Mouse (Mus musculus) forebrain, embryonic 10.5 days (tissue): ENCODE measurements at regions not wholly inside any gene's neighbourhood (a gene's known extent, or its start where the extent isn't known, plus 50 kb on each side); places are given as distances from the start of the nearest gene placed in this dataset.

Experiments
- DNase-seq: peaks from one replicate; pipeline ENCODE4 v3.0.0-alpha.2; 2017; ENCODE audit warnings: low spot score; ENCODE audit errors: extremely low spot score
- H3K27ac ChIP-seq: fragments of 300-500 bp; sonication (generic); 2 replicates; pipeline ENCODE4 v1.5.1; 2016; ENCODE audit warnings: mild to moderate bottlenecking
- H3K27me3 ChIP-seq: fragments of 300-500 bp; sonication (generic); 2 replicates; pipeline ENCODE4 v1.6.1; 2016; ENCODE audit warnings: mild to moderate bottlenecking; ENCODE audit not compliant: poor library complexity, severe bottlenecking
- H3K36me3 ChIP-seq: fragments of 300-500 bp; sonication (generic); replicated peaks from 2 replicates; pipeline ENCODE4 v1.6.1; 2016; ENCODE audit warnings: mild to moderate bottlenecking, moderate library complexity
- H3K4me1 ChIP-seq: fragments of 300-500 bp; sonication (generic); 2 replicates; pipeline ENCODE4 v1.6.1; 2016
- H3K4me3 ChIP-seq: fragments of 300-500 bp; sonication (generic); 2 replicates; pipeline ENCODE4 v1.5.1; 2016; ENCODE audit warnings: mild to moderate bottlenecking, moderate library complexity
- H3K9me3 ChIP-seq: fragments of 300-500 bp; sonication (generic); 2 replicates; pipeline ENCODE4 v1.6.1; 2016; ENCODE audit warnings: mild to moderate bottlenecking, moderate library complexity
- WGBS: fragments of 180-500 bp; shearing (Covaris S2); methylation state at CpG from one replicate; pipeline ENCODE4 v1.1.7; 2016; 5-methylcytosine and 5-hydroxymethylcytosine counted together

GRCm38 (mm10) chr2:114935436-114935835 is 280.7 kb upstream of the Dph6 start:
- Histone ChIP-seq H3K9me3 (no peaks in the 10 kb centered on the region), H3K27me3 (no peaks in the 10 kb centered on the region), H3K27ac (no peak overlapping the region), H3K4me3 (no peak overlapping the region), H3K4me1 (no peaks in the 10 kb centered on the region), H3K36me3 (no peaks in the 10 kb centered on the region)
- 81% methylated on average over 3 of the region's 3 CpGs for WGBS
- no peak for DNase-seq

DNA sequence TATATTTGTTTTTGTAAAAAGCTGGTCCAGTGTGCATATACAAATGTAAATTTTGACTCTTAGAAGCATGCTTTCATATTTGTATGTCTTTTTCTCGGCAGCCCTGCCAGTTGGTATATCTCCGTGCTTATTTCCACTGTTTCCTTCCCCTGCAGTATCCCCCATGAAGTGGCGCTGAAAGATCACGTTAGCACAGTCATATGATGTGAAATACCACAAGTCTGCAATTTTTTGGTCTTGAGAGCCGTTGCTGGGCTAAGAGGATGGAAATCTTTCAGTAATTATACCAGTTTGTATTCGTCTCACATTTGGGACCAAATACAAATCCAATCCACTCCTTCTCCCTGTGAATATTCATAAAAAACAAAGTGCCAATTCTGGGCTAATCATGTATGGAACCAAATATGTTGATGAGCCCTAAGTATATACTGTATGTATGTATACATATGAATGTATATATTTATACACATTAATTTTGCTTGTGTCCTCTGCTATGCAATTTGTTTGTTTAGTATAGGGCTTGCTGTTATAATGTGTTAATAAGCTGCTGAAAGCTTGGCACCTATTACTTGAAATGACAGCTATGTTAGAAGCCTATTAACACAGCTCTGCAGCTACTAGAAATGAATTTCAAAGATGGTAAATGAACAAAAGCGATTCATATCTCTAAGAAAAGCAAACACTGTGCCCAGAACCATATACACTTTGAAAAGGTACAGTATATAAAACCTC is 283.8 kb upstream of the Dph6 start:
- WGBS = 80% methylated on average over 7 of the region's 7 CpGs
- DNase-seq = no peak

GRCm38 (mm10) chr2:114966111-114966510 is 311.3 kb upstream of the Dph6 start:
- WGBS = 89% methylated on average over 3 of the region's 3 CpGs
- no peaks in the 10 kb centered on the region for H3K4me1 ChIP-seq
- H3K27me3 ChIP-seq = no peaks in the 10 kb centered on the region
- H3K36me3 ChIP-seq = no peaks in the 10 kb centered on the region
- H3K9me3 ChIP-seq = no peaks in the 10 kb centered on the region
- H3K27ac ChIP-seq = no peak overlapping the region
- no peak for DNase-seq
- H3K4me3 ChIP-seq = no peak overlapping the region

More for the DNA sequence above, 283.8 kb upstream of the Dph6 start:
- H3K4me1 ChIP-seq = no peaks in the 10 kb centered on the region
- no peak overlapping the region for H3K27ac ChIP-seq
- no peaks in the 10 kb centered on the region for H3K9me3 ChIP-seq
- H3K36me3 ChIP-seq = no peaks in the 10 kb centered on the region
- no peak overlapping the region for H3K4me3 ChIP-seq
- no peaks in the 10 kb centered on the region for H3K27me3 ChIP-seq

- Histone ChIP-seq H3K36me3 (no peaks in the 10 kb centered on the region), H3K9me3 (no peaks in the 10 kb centered on the region), H3K4me1 (no peaks in the 10 kb centered on the region), H3K4me3 (no peak overlapping the region), H3K27me3 (no peaks in the 10 kb centered on the region), H3K27ac (no peak overlapping the region)
- no peak for DNase-seq
- 76% methylated on average over 1 of the region's 1 CpGs for WGBS
Observed at GRCm38 (mm10) chr2:114968651-114969050, 313.9 kb upstream of the Dph6 start.

DNA sequence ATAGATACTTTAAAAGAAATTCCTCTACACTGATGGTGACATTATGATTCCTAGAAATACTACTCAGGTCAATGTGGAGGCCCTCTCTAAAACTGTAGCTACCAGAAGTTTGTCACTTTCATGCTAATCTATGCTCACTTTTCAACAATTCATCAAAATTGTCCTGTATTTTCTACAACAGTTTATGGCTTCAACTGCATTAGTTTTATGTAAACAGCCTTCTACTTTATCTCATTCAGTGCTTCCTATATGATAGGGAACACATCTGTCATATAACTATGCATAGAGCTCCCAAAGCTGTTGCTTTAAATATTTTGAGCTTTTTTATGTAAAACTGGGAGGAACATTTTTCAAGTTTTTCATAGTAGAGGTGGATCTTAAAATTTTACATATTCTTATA is 338.7 kb upstream of the Dph6 start:
- no peaks in the 10 kb centered on the region for H3K36me3 ChIP-seq
- no peaks in the 10 kb centered on the region for H3K4me1 ChIP-seq
- DNase-seq = no peak

GRCm38 (mm10) chr2:114993882-114994281 is 339.1 kb upstream of the Dph6 start:
- Histone ChIP-seq H3K4me3 (no peak overlapping the region), H3K9me3 (no peaks in the 10 kb centered on the region), H3K27me3 (no peaks in the 10 kb centered on the region), H3K4me1 (no peaks in the 10 kb centered on the region), H3K36me3 (no peaks in the 10 kb centered on the region), H3K27ac (no peak overlapping the region)
- DNase-seq = no peak
- WGBS = 95% methylated on average over 2 of the region's 2 CpGs

More for the DNA sequence above, 338.7 kb upstream of the Dph6 start:
- H3K27ac ChIP-seq = no peak overlapping the region
- H3K27me3 ChIP-seq = no peaks in the 10 kb centered on the region
- no peaks in the 10 kb centered on the region for H3K9me3 ChIP-seq
- no peak overlapping the region for H3K4me3 ChIP-seq

GRCm38 (mm10) chr2:114994691-114995347 is 340.1 kb upstream of the Dph6 start:
- H3K4me1 ChIP-seq = no peaks in the 10 kb centered on the region
- no peaks in the 10 kb centered on the region for H3K9me3 ChIP-seq
- no peaks in the 10 kb centered on the region for H3K27me3 ChIP-seq
- H3K4me3 ChIP-seq = no peak overlapping the region
- 73% methylated on average over 2 of the region's 2 CpGs for WGBS
- no peaks in the 10 kb centered on the region for H3K36me3 ChIP-seq
- H3K27ac ChIP-seq = no peak overlapping the region
- DNase-seq = no peak

DNA sequence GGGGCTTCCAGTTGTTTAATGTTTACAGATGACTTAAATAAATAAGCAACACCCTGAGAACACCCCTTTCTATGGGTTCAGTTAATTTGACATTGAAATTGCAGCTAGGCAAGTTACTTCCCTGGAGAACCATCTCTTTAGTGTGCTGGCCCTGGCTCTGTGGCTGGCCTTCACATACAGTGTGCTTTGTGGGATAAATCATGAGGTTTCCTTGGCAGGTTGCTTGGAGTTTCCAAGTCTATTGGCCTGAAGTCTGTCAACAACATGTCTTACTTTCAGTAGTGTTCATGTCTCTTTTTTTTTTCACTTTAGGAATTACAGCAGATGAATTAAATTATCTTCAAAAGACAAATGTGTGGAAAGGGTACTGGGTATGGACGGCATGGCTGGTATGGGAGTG is 359.2 kb upstream of the Dph6 start:
- H3K27me3 ChIP-seq = no peaks in the 10 kb centered on the region
- no peak for DNase-seq
- no peak overlapping the region for H3K27ac ChIP-seq
- H3K9me3 ChIP-seq = no peaks in the 10 kb centered on the region
- no peaks in the 10 kb centered on the region for H3K4me1 ChIP-seq
- 93% methylated on average over 1 of the region's 1 CpGs for whole genome bisulfite sequencing
- H3K36me3 ChIP-seq = no peaks in the 10 kb centered on the region
- H3K4me3 ChIP-seq = no peak overlapping the region

GRCm38 (mm10) chr2:115026777-115027176 is 372.0 kb upstream of the Dph6 start:
- WGBS = 90% methylated on average over 3 of the region's 3 CpGs
- Histone ChIP-seq H3K4me1 (peaks cover 9% of the 10 kb centered on the region), H3K36me3 (no peaks in the 10 kb centered on the region), H3K9me3 (no peaks in the 10 kb centered on the region), H3K27ac (no peak overlapping the region), H3K27me3 (no peaks in the 10 kb centered on the region), H3K4me3 (no peak overlapping the region)
- no peak for DNase-seq

DNA sequence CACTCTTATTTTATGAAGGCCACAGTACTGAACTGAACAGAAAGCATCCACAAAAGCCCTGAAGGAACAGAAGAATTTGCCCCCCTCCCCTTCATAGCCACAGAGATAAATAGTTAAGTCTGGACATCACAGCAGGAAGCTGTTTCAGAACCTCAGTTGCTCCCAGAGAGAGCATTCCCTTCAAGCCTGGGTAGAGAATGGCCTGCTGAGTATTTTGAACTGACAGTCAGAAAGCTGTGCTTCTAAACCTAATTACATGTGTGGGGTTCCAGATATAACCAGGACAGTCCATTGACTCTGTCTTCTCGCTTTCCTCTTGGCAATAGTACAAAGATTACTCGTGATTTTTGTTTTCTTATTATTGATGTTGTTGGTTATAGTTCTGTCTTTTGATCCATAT is 376.4 kb upstream of the Dph6 start:
- no peak overlapping the region for H3K4me3 ChIP-seq
- no peaks in the 10 kb centered on the region for H3K9me3 ChIP-seq
- no peak overlapping the region for H3K27ac ChIP-seq
- H3K36me3 ChIP-seq = no peaks in the 10 kb centered on the region
- H3K4me1 ChIP-seq = peaks cover 9% of the 10 kb centered on the region
- H3K27me3 ChIP-seq = no peaks in the 10 kb centered on the region
- WGBS = 48% methylated on average over 2 of the region's 2 CpGs
- no peak for DNase-seq

DNA sequence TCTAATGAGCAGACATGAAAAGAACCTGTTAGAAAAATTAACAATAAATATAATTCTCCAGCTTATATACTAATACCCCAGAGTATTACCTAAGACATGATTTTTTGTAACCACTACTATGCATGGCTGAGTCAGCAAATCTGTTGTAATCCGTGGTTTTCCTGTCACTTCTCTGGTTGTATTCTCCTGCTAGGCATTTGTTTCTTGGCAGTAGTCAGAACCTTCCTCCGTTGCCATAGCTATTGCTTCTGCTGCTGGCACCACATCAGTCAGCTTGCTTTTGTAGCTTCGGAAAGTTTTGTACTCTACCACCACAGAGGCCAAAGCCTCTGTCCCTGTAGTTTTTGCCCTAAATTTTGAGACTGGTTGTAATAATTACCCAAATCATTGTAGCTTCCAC is 381.4 kb upstream of the Dph6 start:
- Histone ChIP-seq H3K9me3 (no peaks in the 10 kb centered on the region), H3K4me1 (peaks cover 2% of the 10 kb centered on the region), H3K36me3 (no peaks in the 10 kb centered on the region), H3K4me3 (no peak overlapping the region), H3K27me3 (no peaks in the 10 kb centered on the region), H3K27ac (no peak overlapping the region)
- 82% methylated on average over 3 of the region's 3 CpGs for WGBS
- no peak for DNase-seq

- no peak for DNase-seq
- 64% methylated on average over 7 of the region's 7 CpGs for WGBS
Observed at GRCm38 (mm10) chr2:115042299-115042785, 387.6 kb upstream of the Dph6 start.

DNA sequence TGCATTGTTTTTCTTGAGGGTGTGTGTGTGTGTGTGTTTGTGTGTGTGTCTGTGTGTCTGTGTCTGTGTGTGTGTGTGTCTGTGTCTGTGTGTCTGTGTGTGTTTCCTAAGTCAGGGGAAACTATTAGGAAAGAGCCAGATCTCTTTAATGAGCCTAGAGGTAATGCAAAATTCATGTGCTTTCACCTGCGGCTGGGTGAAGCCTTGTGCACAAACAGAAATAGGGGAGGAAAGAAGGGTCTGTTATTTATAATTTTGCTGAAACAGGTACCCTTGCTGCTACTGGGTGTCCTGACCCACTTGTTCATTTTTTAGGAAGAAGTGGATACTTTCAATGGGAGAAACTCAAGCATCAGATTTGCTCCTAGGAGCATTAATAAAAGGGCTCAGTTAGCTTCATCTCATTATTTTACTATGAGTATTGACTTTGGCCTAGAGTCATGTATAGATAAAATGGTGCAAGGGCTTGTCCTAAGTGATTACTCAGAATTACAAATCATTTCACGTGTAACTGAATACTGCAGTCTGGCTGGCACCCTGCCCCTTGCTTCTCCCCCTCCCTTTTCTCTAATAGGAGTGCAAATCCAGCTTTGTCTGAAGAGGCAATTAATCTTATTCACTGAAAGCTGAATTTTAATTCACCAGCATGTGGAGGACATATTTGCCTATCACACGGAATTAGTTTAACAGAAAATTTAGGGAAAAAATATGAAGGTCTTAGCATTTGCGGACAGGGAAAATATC is 401.7 kb upstream of the Dph6 start:
- no peak for DNase-seq
- Histone ChIP-seq H3K36me3 (no peaks in the 10 kb centered on the region), H3K27ac (no peak overlapping the region), H3K27me3 (no peaks in the 10 kb centered on the region), H3K9me3 (no peaks in the 10 kb centered on the region), H3K4me3 (no peak overlapping the region), H3K4me1 (peaks cover 7% of the 10 kb centered on the region)
- WGBS = 74% methylated on average over 4 of the region's 4 CpGs

More at GRCm38 (mm10) chr2:115042299-115042785, 387.6 kb upstream of the Dph6 start:
- H3K36me3 ChIP-seq = no peaks in the 10 kb centered on the region
- no peaks in the 10 kb centered on the region for H3K27me3 ChIP-seq
- H3K9me3 ChIP-seq = no peaks in the 10 kb centered on the region
- H3K4me1 ChIP-seq = peaks cover 4% of the 10 kb centered on the region; the same call in 1 of the 2 replicates
- H3K4me3 ChIP-seq = no peak overlapping the region
- no peak overlapping the region for H3K27ac ChIP-seq
